Mouse (Mus musculus): ENCODE data around the gene Skil.

GRCm38 (mm10) chr3:31068482-31068881 lies 26.4 kb upstream of the Skil start:
- TF ChIP-seq CTCF (IDR thresholded peaks at IDR 0.05; ENCODE audit: borderline replicate concordance, extremely low read depth, insufficient read depth, insufficient read length) = no peak
- TF ChIP-seq POLR2A (IDR thresholded peaks at IDR 0.05; ENCODE audit: borderline replicate concordance, extremely low read depth, insufficient read depth, insufficient read length, poor library complexity, severe bottlenecking) = no peak
